Mouse (Mus musculus) midbrain, embryonic 11.5 days (tissue): ENCODE measurements at regions not wholly inside any gene's neighbourhood (a gene's known extent, or its start where the extent isn't known, plus 50 kb on each side); places are given as distances from the start of the nearest gene placed in this dataset.
A peak's percentile ranks its signal among the peaks of the same experiment; 100 is the strongest.

Source experiments
- ATAC-seq: fragments of 200-750 bp; cut with Nextera tagmentation; 2 replicates; pipeline ENCODE4 v1.8.0; 2017; ENCODE audit warnings: moderate TSS enrichment, moderate library complexity; ENCODE audit not compliant: low FRiP score
- DNase-seq: peaks from one replicate; pipeline ENCODE4 v3.0.0; 2015; ENCODE audit warnings: low spot score; ENCODE audit errors: missing footprints
- H3K27ac ChIP-seq: fragments of 300-500 bp; sonication (generic); 2 replicates; pipeline ENCODE4 v1.5.1; 2014; ENCODE audit warnings: low read depth, low read length
- H3K27me3 ChIP-seq: fragments of 300-500 bp; sonication (generic); 2 replicates; pipeline ENCODE4 v1.6.1; 2014; ENCODE audit warnings: mild to moderate bottlenecking, low read length, moderate library complexity, mixed read lengths; ENCODE audit not compliant: control insufficient read depth, insufficient read depth
- H3K36me3 ChIP-seq: fragments of 300-500 bp; sonication (generic); 2 replicates; pipeline ENCODE4 v1.6.1; 2014; ENCODE audit warnings: mild to moderate bottlenecking, low read length, moderate library complexity, mixed read lengths; ENCODE audit not compliant: control insufficient read depth, insufficient read depth
- H3K4me1 ChIP-seq: fragments of 300-500 bp; sonication (generic); 2 replicates; pipeline ENCODE4 v1.6.1; 2014; ENCODE audit warnings: low read length; ENCODE audit not compliant: control insufficient read depth, insufficient read depth
- H3K4me2 ChIP-seq: fragments of 300-500 bp; sonication (generic); 2 replicates; pipeline ENCODE4 v1.6.1; 2014; ENCODE audit warnings: mild to moderate bottlenecking, moderate library complexity
- H3K4me3 ChIP-seq: fragments of 300-500 bp; sonication (generic); 2 replicates; pipeline ENCODE4 v1.5.1; 2014; ENCODE audit warnings: low read depth, low read length
- H3K9ac ChIP-seq: fragments of 300-500 bp; sonication (generic); 2 replicates; pipeline ENCODE4 v1.6.1; 2014; ENCODE audit warnings: low read length
- H3K9me3 ChIP-seq: fragments of 300-500 bp; sonication (generic); 2 replicates; pipeline ENCODE4 v1.6.1; 2016; ENCODE audit warnings: low read length; ENCODE audit not compliant: control insufficient read depth
- WGBS: fragments of 180-500 bp; shearing (Covaris S2); extraction: QIAGEN DNeasy Blood & Tissue Kit; methylation state at CpG from one replicate; pipeline ENCODE4 v1.1.7; 2014; 5-methylcytosine and 5-hydroxymethylcytosine counted together

- Histone ChIP-seq H3K27me3 (no peaks in the 10 kb centered on the region), H3K9ac (no peak overlapping the region), H3K27ac (no peak overlapping the region), H3K4me2 (no peak overlapping the region), H3K9me3 (no peaks in the 10 kb centered on the region), H3K4me3 (no peak overlapping the region), H3K4me1 (no peaks in the 10 kb centered on the region), H3K36me3 (no peaks in the 10 kb centered on the region)
- ATAC-seq, result no peak
- no peak for DNase-seq
- WGBS, result 92% methylated on average over 13 of the region's 13 CpGs
Measured at GRCm38 (mm10) chr17:49281344-49281743, 146.8 kb upstream of the Mocs1 start.

GRCm38 (mm10) chr17:49282498-49282897 lies 145.7 kb upstream of the Mocs1 start:
- Histone ChIP-seq H3K36me3 (no peaks in the 10 kb centered on the region), H3K4me2 (no peak overlapping the region), H3K27me3 (no peaks in the 10 kb centered on the region), H3K4me1 (no peaks in the 10 kb centered on the region), H3K27ac (no peak overlapping the region), H3K9me3 (no peaks in the 10 kb centered on the region), H3K9ac (no peak overlapping the region), H3K4me3 (no peak overlapping the region)
- DNase-seq (no peak), ATAC-seq (no peak)
- 83% methylated on average over 10 of the region's 10 CpGs for WGBS

- WGBS, result 85% methylated on average over 5 of the region's 5 CpGs
- ATAC-seq, result no peak
Measured at GRCm38 (mm10) chr17:49283491-49283890, 144.7 kb upstream of the Mocs1 start.

GRCm38 (mm10) chr17:49291636-49292035 lies 136.5 kb upstream of the Mocs1 start:
- H3K27me3 ChIP-seq, result no peaks in the 10 kb centered on the region
- ATAC-seq, result no peak
- no peak overlapping the region for H3K4me2 ChIP-seq
- H3K4me1 ChIP-seq, result no peaks in the 10 kb centered on the region
- no peaks in the 10 kb centered on the region for H3K36me3 ChIP-seq
- no peak overlapping the region for H3K27ac ChIP-seq
- H3K9me3 ChIP-seq, result no peaks in the 10 kb centered on the region
- no peak overlapping the region for H3K9ac ChIP-seq
- 81% methylated on average over 3 of the region's 3 CpGs for WGBS
- H3K4me3 ChIP-seq, result no peak overlapping the region
- DNase-seq, result no peak

More at GRCm38 (mm10) chr17:49283491-49283890, 144.7 kb upstream of the Mocs1 start:
- DNase-seq, result no peak
- Histone ChIP-seq H3K27ac (no peak overlapping the region), H3K4me1 (no peaks in the 10 kb centered on the region), H3K4me3 (no peak overlapping the region), H3K36me3 (no peaks in the 10 kb centered on the region), H3K9me3 (no peaks in the 10 kb centered on the region), H3K9ac (no peak overlapping the region), H3K27me3 (no peaks in the 10 kb centered on the region), H3K4me2 (no peak overlapping the region)

DNA sequence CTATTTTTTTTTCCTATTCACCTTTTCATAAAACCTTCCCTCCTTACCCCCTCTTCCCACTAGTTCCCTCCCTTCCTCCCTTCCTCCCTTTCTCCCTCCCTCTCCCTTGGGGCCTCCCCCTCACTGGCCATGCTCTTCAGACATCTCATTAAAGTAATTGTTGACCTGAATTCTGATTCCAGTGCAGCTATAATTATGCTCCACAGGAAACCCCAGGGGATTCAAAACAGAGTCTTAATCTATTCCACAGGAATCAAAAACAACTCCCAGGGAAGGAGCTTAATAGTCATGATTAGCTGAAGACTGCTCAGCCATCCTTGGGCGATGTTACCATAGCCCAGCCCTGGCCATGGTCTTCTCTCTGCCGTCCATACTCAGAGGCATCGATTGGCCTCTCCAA lies 123.7 kb upstream of the Mocs1 start:
- no peaks in the 10 kb centered on the region for H3K4me1 ChIP-seq
- 79% methylated on average over 3 of the region's 3 CpGs for WGBS
- H3K36me3 ChIP-seq, result no peaks in the 10 kb centered on the region
- H3K9me3 ChIP-seq, result no peaks in the 10 kb centered on the region
- no peak overlapping the region for H3K4me3 ChIP-seq
- no peak for DNase-seq
- ATAC-seq, result peak; percentile 38; the same call in 1 of the 2 replicates
- no peak overlapping the region for H3K4me2 ChIP-seq
- H3K27ac ChIP-seq, result no peak overlapping the region
- H3K27me3 ChIP-seq, result no peaks in the 10 kb centered on the region
- H3K9ac ChIP-seq, result no peak overlapping the region

DNA sequence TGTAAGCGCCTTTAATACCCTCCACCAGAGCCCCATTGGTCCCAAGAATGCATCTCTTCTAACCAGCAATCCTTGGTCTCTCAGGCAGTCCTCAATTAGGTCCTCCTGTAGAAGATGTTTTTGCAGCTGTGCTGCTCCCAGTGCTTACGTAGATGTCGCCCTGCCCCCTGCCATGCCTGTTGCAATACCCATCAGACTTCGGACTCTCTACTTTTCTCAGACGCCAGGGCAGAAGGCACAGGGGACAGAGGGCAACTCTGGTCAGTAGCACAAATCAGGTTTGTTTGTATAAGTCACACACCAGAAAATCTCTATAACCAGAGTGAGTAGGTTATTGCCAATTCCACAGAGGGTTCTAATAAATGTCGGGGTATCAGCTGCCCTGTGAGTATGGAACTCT lies 123.0 kb upstream of the Mocs1 start:
- DNase-seq, result no peak

GRCm38 (mm10) chr17:49309079-49309478 lies 119.1 kb upstream of the Mocs1 start:
- Histone ChIP-seq H3K4me1 (no peaks in the 10 kb centered on the region), H3K36me3 (no peaks in the 10 kb centered on the region), H3K9ac (no peak overlapping the region), H3K27me3 (no peaks in the 10 kb centered on the region), H3K4me3 (no peak overlapping the region), H3K4me2 (no peak overlapping the region; the same call in 1 of the 2 replicates), H3K9me3 (no peaks in the 10 kb centered on the region), H3K27ac (no peak overlapping the region)
- 35% methylated on average over 5 of the region's 5 CpGs for WGBS
- peak; percentile 92 for DNase-seq
- peak; percentile 82 for ATAC-seq

More for the DNA sequence above, 123.0 kb upstream of the Mocs1 start:
- Histone ChIP-seq H3K9me3 (no peaks in the 10 kb centered on the region), H3K27ac (no peak overlapping the region), H3K4me1 (no peaks in the 10 kb centered on the region), H3K4me2 (no peak overlapping the region), H3K36me3 (no peaks in the 10 kb centered on the region), H3K9ac (no peak overlapping the region), H3K4me3 (no peak overlapping the region), H3K27me3 (no peaks in the 10 kb centered on the region)
- ATAC-seq, result no peak
- 82% methylated on average over 6 of the region's 6 CpGs for WGBS

DNA sequence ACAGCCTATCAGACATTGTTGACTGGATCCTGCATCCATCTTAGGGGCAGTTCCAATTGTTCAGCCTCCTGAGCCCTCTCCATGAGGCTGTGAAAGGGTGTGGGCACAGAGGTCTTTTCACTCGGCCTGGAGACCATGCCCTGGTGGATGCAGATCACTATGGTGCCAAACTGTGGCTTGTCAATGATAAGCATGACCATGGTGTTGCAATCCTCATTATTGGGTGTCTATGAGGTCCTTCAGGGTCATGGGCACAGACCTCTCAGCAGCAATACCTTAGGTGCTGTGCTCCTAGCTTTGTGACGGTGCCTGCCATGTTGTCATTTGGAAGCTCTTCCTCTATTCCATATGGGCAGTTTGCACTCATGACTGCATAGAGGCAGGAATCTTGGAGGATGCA lies 114.0 kb upstream of the Mocs1 start:
- Histone ChIP-seq H3K27me3 (no peaks in the 10 kb centered on the region), H3K4me3 (no peak overlapping the region), H3K4me1 (no peaks in the 10 kb centered on the region), H3K4me2 (no peak overlapping the region), H3K9ac (no peak overlapping the region), H3K36me3 (no peaks in the 10 kb centered on the region), H3K27ac (no peak overlapping the region), H3K9me3 (no peaks in the 10 kb centered on the region)
- DNase-seq (no peak), ATAC-seq (no peak)
- 74% methylated on average over 2 of the region's 2 CpGs for WGBS

DNA sequence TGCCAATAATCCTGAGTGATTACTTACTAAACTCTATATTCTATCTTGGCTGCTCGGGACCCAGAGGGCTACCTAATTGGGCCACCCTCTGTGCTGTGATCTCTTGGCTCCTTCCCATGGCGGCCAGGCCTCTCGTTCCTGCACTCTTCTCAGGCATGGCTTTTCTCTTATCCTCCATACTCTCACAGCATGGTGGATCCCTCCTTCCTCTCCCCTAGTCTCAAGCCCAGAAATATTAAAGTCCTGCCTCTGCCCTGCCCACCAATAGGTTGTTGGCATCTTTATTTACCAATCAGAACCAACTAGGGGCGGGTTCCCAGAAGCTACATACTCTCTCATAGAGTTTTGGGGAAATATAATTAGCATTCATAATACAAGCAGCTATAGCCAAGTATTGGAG lies 100.6 kb upstream of the Mocs1 start:
- DNase-seq, result no peak
- H3K27ac ChIP-seq, result no peak overlapping the region
- H3K4me1 ChIP-seq, result no peaks in the 10 kb centered on the region
- H3K4me3 ChIP-seq, result no peak overlapping the region
- H3K9ac ChIP-seq, result no peak overlapping the region
- 45% methylated on average over 4 of the region's 4 CpGs for WGBS
- no peak overlapping the region for H3K4me2 ChIP-seq
- no peak for ATAC-seq
- no peaks in the 10 kb centered on the region for H3K36me3 ChIP-seq
- H3K27me3 ChIP-seq, result no peaks in the 10 kb centered on the region
- H3K9me3 ChIP-seq, result no peaks in the 10 kb centered on the region

DNA sequence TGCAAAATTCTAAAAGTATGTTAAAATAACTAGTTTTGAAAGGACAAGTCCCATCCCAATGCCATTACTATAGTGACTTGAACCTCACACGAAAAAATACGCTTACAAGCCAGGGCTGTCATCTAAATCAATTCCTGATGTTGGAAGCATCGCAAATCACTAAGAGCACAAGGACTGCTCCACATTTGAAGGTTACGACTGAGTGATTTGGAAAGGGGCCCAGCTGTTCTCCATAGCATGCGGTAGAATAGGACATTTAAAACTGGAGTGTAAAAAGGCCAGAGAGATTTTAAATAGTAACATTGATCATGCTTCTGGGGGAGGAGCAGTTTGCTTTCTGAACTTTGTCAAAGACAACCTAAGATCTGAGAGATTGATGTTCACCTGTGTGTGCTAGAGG lies 92.8 kb upstream of the Mocs1 start:
- WGBS, result 87% methylated on average over 5 of the region's 5 CpGs
- H3K9me3 ChIP-seq, result no peaks in the 10 kb centered on the region
- no peak overlapping the region for H3K27ac ChIP-seq
- H3K4me1 ChIP-seq, result no peaks in the 10 kb centered on the region
- no peak overlapping the region for H3K4me3 ChIP-seq
- no peaks in the 10 kb centered on the region for H3K27me3 ChIP-seq
- H3K36me3 ChIP-seq, result no peaks in the 10 kb centered on the region
- DNase-seq (no peak), ATAC-seq (no peak)
- no peak overlapping the region for H3K4me2 ChIP-seq
- no peak overlapping the region for H3K9ac ChIP-seq
